Mouse (Mus musculus) B cell, adult 62 days (primary cell): ENCODE data around the gene Noto. TPM values are rescaled to one million over a fixed set of nuclear protein-coding genes. Genes with fewer than 3 reads are reported as not detected.

Experiments
- total RNA-seq: library from RNA; stranded (reverse); gene quantifications from 4 replicates; pipeline ENCODE4 v1.2.4, GENCODE M21; 2023

The Noto gene
- total RNA-seq = not detected in 4 replicates

GRCm38 (mm10) chr6:85423836-85424379 is at the start of gene Noto:
TSS of gene Noto (plus strand) at chr6:85423886.

GRCm38 (mm10) chr6:85373951-85374733 is 49.5 kb upstream of the Noto start, which contains the start of gene Rab11fip5:
TSS of gene Rab11fip5 (minus strand) at chr6:85374634.

GRCm38 (mm10) chr6:85431842-85432431 is 8.3 kb downstream of the Noto start, which contains the start of gene Smyd5:
TSS of gene Smyd5 (plus strand) at chr6:85431989.

GRCm38 (mm10) chr6:85450697-85451663 is 27.3 kb downstream of the Noto start, which contains the start of gene Cct7:
TSS of gene Cct7 (plus strand) at chr6:85451514.

GRCm38 (mm10) chr6:85451664-85452410 is 28.2 kb downstream of the Noto start, which contains the start of gene Pradc1:
TSS of gene Pradc1 (minus strand) at chr6:85451970.

Other genes starting within 250 kb of the Noto start
- not detected in 4 replicates for gene Emx1, start 236.4 kb upstream of the Noto start, total RNA-seq
- 13.0 to 17.2 TPM (median 14.0 TPM) in 4 replicates for gene Sfxn5, start 90.5 kb upstream of the Noto start, total RNA-seq
- 1.2 to 2.2 TPM (median 1.7 TPM) in 4 replicates for gene Rab11fip5, start 49.3 kb upstream of the Noto start, total RNA-seq
- 42.4 to 49.5 TPM (median 45.6 TPM) in 4 replicates for gene Smyd5, start 8.1 kb downstream of the Noto start, total RNA-seq
- gene Cct7, start 27.6 kb downstream of the Noto start, total RNA-seq = 136 to 160 TPM (median 153 TPM) in 4 replicates
- 10.2 to 20.2 TPM (median 11.7 TPM) in 4 replicates for gene Pradc1, start 28.1 kb downstream of the Noto start, total RNA-seq
- gene Fbxo41, start 79.1 kb downstream of the Noto start, total RNA-seq = not detected in 4 replicates
- 0.41 to 0.88 TPM (median 0.67 TPM) in 4 replicates for gene Egr4, start 89.7 kb downstream of the Noto start, total RNA-seq
- gene Alms1, start 163.6 kb downstream of the Noto start, total RNA-seq = 4.4 to 5.7 TPM (median 5.1 TPM) in 4 replicates